Mouse (Mus musculus) kidney, postnatal 0 days (tissue): ENCODE results near the gene Lrfn4. TPM values are rescaled to one million over a fixed set of nuclear protein-coding genes. Genes with fewer than 3 reads are reported as not detected.

Experiments used
- ATAC-seq: fragments of 200-750 bp; cut with Nextera tagmentation; replicated peaks from 2 replicates; pipeline ENCODE4 v1.8.0; 2017; ENCODE audit warnings: low read depth, moderate number of reproducible peaks, moderate TSS enrichment, moderate library complexity; ENCODE audit not compliant: low FRiP score
- DNase-seq: peaks from one replicate; pipeline ENCODE4 v3.0.0-alpha.2; 2016; ENCODE audit warnings: low spot score
- H3K27ac ChIP-seq: fragments of 300-500 bp; sonication (generic); 2 replicates; pipeline ENCODE4 v1.5.1; 2014; ENCODE audit warnings: mild to moderate bottlenecking
- H3K27me3 ChIP-seq: fragments of 300-500 bp; sonication (generic); 2 replicates; pipeline ENCODE4 v1.6.1; 2014; ENCODE audit warnings: low read length, mixed read lengths; ENCODE audit not compliant: insufficient read depth
- H3K36me3 ChIP-seq: fragments of 300-500 bp; sonication (generic); 2 replicates; pipeline ENCODE4 v1.6.1; 2014; ENCODE audit warnings: low read length, mixed read lengths; ENCODE audit not compliant: insufficient read depth
- H3K4me1 ChIP-seq: fragments of 300-500 bp; sonication (generic); replicated peaks from 2 replicates; pipeline ENCODE4 v1.6.1; 2014; ENCODE audit warnings: antibody characterized with exemption, low read length, mixed read lengths; ENCODE audit not compliant: insufficient read depth
- H3K4me2 ChIP-seq: fragments of 300-500 bp; sonication (generic); 2 replicates; pipeline ENCODE4 v1.6.1; 2014; ENCODE audit warnings: mild to moderate bottlenecking, low read length, moderate library complexity, mixed read lengths
- H3K4me3 ChIP-seq: fragments of 300-500 bp; sonication (generic); replicated peaks from 2 replicates; pipeline ENCODE4 v1.5.1; 2014; ENCODE audit warnings: low read depth, low read length
- H3K9ac ChIP-seq: fragments of 300-500 bp; sonication (generic); 2 replicates; pipeline ENCODE4 v1.6.1; 2014; ENCODE audit warnings: low read depth, low read length
- H3K9me3 ChIP-seq: fragments of 300-500 bp; sonication (generic); replicated peaks from 2 replicates; pipeline ENCODE4 v1.6.1; 2016; ENCODE audit warnings: low read length, inconsistent platforms, mixed read lengths
- CTCF ChIP-seq: IDR thresholded peaks from 2 replicates; pipeline ENCODE4 v1.5.1; 2016; ENCODE audit warnings: antibody characterized with exemption, low read depth, mild to moderate bottlenecking, moderate library complexity
- WGBS: fragments of 180-500 bp; shearing (Covaris S2); extraction: QIAGEN DNeasy Blood & Tissue Kit; methylation state at CpG from one replicate; pipeline ENCODE4 v1.1.7; 2014; 5-methylcytosine and 5-hydroxymethylcytosine counted together
- polyA plus RNA-seq: library from polyadenylated mRNA; unstranded; fragments of >200 nt; fragmentation: Nextera tagmentation; extraction: Ambion mirVana; gene quantifications from 2 replicates; pipeline ENCODE4 v1.2.1, GENCODE M21; 2015

Lrfn4 gene
- 6.6 and 8.4 TPM in 2 replicates for polyA plus RNA-seq

DNA sequence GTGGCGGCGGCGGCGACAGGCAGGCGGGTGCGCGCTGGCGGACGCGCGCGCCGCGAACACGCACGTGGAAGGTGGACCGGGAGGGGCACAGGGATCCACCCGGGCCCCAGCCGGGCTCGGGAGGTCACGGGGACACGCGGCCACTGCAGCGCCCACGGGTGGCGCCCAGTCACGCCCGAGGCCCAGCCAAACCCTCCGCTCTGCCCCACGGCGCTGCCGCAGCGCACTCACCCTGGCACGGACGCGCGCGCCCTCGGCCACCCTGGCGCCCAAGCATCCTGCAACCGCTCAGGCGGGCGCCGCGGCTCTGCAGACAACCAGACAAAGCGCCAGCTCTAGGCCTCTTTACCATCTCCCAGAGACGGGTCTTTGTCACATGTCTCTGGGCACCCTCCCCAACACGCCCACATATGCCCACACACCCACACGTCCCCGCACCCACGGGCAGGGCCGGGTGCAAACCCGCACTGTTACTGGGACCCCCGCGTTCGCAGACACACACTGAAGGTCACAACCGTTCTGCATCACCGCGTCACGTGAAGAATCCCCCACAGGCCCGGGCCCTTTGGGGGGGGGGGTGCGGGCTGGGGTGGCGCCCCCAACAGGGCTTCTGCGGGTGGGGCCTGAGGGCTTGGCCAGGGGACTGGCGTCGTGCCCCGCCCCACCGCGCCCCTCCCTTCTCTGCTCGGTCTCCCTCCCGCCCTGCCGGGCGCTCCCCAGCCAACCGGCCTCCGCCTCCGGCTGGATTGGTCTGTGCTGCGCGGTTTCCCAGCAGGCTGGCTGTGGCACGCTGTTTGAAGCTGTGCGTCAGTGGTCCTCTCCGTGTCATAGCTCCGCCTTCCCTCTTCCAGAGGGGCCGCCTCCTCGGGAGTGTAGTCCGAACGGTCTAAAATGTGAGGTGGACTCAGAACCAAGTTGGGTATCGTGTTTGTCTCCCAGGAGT is at the start of gene Lrfn4:
Gene Lrfn4, minus strand, starts transcription at position 517 of the 943 bp plus-strand sequence.
- no peaks in the 10 kb centered on the region for H3K9me3 ChIP-seq
- H3K27ac ChIP-seq = peak within 1 kb of the TSS; percentile 85
- peaks cover 24% of the 10 kb centered on the region for H3K36me3 ChIP-seq
- ATAC-seq = peak; percentile 87
- no peaks in the 10 kb centered on the region for H3K27me3 ChIP-seq
- under 1% methylated on average over 77 of the region's 87 CpGs for WGBS
- peak within 1 kb of the TSS; percentile 91 for H3K4me2 ChIP-seq
- peak within 1 kb of the TSS; percentile 92 for H3K9ac ChIP-seq
- 0 out of 2 replicates have a peak, but pooled peaks have one; percentile 27 for TF ChIP-seq CTCF
- DNase-seq = peak; percentile 96
- H3K4me1 ChIP-seq = peaks cover 14% of the 10 kb centered on the region
- H3K4me3 ChIP-seq = peak within 1 kb of the TSS; percentile 74

GRCm38 (mm10) chr19:4658156-4658555 is 42.7 kb upstream of the Lrfn4 start:
- no peak overlapping the region for H3K4me2 ChIP-seq
- TF ChIP-seq CTCF = no peak
- H3K9me3 ChIP-seq = no peaks in the 10 kb centered on the region
- no peaks in the 10 kb centered on the region for H3K36me3 ChIP-seq
- H3K27ac ChIP-seq = no peak overlapping the region
- H3K4me1 ChIP-seq = no peaks in the 10 kb centered on the region
- ATAC-seq = no peak
- H3K27me3 ChIP-seq = no peaks in the 10 kb centered on the region
- DNase-seq = no peak
- WGBS = 87% methylated on average over 5 of the region's 5 CpGs
- H3K4me3 ChIP-seq = no peak overlapping the region
- no peak overlapping the region for H3K9ac ChIP-seq

DNA sequence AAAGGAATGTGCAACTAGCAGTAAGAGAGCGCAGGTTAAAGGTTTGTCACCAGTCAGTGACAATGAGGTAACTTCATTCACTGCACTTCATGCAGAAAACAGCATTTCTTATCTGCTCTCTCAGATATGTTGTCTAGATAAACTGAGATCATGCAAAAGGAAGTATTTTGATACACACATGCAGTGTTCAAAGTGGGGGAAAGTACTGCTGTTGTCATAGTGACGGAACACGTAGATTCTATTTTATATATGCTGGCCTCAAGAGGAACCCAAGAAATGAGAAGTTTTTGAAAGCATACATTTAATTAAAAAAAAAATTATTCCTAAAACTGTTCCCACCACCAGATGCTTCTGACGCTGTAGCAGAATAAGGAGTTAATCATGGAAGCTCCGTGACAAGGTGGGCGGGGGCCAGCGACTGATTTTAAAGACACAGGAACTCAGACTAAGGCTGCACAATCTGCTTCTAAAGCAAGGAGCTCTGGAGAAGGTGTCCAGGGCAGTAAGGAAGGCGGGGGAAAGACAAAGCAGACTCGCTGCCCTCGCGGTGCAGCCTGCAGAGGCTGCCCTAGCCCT is 31.5 kb upstream of the Lrfn4 start:
- H3K4me2 ChIP-seq = no peak overlapping the region
- H3K4me3 ChIP-seq = no peak overlapping the region
- no peaks in the 10 kb centered on the region for H3K4me1 ChIP-seq
- DNase-seq (no peak), ATAC-seq (no peak)
- no peak overlapping the region for H3K9ac ChIP-seq
- no peak overlapping the region for H3K27ac ChIP-seq
- no peaks in the 10 kb centered on the region for H3K27me3 ChIP-seq
- no peaks in the 10 kb centered on the region for H3K36me3 ChIP-seq
- TF ChIP-seq CTCF = no peak
- no peaks in the 10 kb centered on the region for H3K9me3 ChIP-seq
- 66% methylated on average over 11 of the region's 11 CpGs for WGBS

DNA sequence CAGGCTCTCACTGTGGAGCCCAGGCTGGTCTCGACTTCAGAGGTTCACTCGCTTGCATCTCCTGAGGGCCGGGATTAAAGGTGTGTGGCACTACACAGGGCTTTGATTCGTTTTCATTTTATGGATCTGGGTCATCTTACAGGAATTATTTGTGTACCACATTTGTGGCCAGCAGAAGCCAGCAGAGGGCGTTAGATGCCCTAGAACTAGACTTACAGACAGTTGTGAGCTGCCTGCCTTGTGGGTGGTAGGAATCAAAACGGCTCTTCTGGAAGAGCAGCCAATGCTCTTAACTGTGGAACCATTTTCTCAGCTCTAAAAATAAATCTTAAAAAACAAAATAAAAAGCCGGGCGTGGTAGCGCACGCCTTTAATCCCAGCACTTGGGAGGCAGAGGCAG is 28.8 kb upstream of the Lrfn4 start:
- H3K4me1 ChIP-seq = no peaks in the 10 kb centered on the region
- no peaks in the 10 kb centered on the region for H3K9me3 ChIP-seq
- DNase-seq (peak; percentile 43), ATAC-seq (no peak)
- TF ChIP-seq CTCF = peak; percentile 58
- no peak overlapping the region for H3K27ac ChIP-seq
- no peaks in the 10 kb centered on the region for H3K27me3 ChIP-seq
- no peaks in the 10 kb centered on the region for H3K36me3 ChIP-seq
- WGBS = 42% methylated on average over 10 of the region's 10 CpGs
- no peak overlapping the region for H3K4me3 ChIP-seq
- H3K9ac ChIP-seq = no peak overlapping the region
- no peak overlapping the region for H3K4me2 ChIP-seq

- 63% methylated on average over 4 of the region's 4 CpGs for WGBS
- peak; percentile 5; the same call in 1 of the 2 replicates for TF ChIP-seq CTCF
Measured at GRCm38 (mm10) chr19:4635986-4636385, 20.5 kb upstream of the Lrfn4 start.

GRCm38 (mm10) chr19:4628819-4629218 is 13.4 kb upstream of the Lrfn4 start:
- Histone ChIP-seq H3K36me3 (no peaks in the 10 kb centered on the region; the same call in 1 of the 2 replicates), H3K4me1 (peaks cover 11% of the 10 kb centered on the region; the same call in 1 of the 2 replicates), H3K4me3 (no peak overlapping the region), H3K9ac (no peak overlapping the region), H3K27ac (no peak overlapping the region), H3K27me3 (no peaks in the 10 kb centered on the region), H3K9me3 (no peaks in the 10 kb centered on the region), H3K4me2 (no peak overlapping the region)
- no peak for ATAC-seq
- DNase-seq = peak; percentile 84
- WGBS = 0% methylated on average over 1 of the region's 1 CpGs
- peak; percentile 89 for TF ChIP-seq CTCF

More at GRCm38 (mm10) chr19:4635986-4636385, 20.5 kb upstream of the Lrfn4 start:
- ATAC-seq = no peak
- Histone ChIP-seq H3K4me1 (no peaks in the 10 kb centered on the region), H3K4me2 (no peak overlapping the region), H3K9ac (no peak overlapping the region), H3K27ac (no peak overlapping the region), H3K27me3 (no peaks in the 10 kb centered on the region), H3K9me3 (no peaks in the 10 kb centered on the region), H3K36me3 (no peaks in the 10 kb centered on the region), H3K4me3 (no peak overlapping the region)
- DNase-seq = no peak
